Mouse (Mus musculus) layer of hippocampus, adult 9-11 months (tissue): ENCODE measurements around the gene Magea3.
"Not testable (repeated sequence)": the region's sequence is repeated elsewhere in the genome, so short reads cannot be mapped to it uniquely, and the experiment has no call there.

ENCODE experiments used
- DNase-seq: peaks from one replicate; pipeline ENCODE4 v3.0.0; 2022

Gene Magea3

DNA sequence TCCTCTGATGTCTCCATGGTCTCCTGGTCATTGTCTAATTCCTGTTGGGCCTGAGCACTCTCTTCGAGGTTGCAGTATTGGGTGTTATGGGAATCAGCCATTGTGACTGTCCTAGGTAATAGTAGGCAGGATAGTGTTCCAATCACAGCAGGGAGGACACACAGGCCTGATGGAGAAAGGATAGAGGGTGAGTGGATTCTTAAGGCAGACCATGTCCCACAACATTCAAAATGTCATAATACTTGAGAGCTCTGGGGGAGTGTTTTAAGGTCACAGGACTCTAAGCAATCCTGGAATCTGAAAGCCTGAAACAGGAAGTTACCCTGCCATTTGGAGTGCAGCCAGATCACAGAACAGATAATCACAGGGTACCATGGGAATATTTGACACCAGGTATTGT is at the start of gene Magea3:
Gene Magea3, minus strand, starts transcription at position 101 of the 400 bp plus-strand sequence.
- DNase-seq, result not testable (repeated sequence)

DNA sequence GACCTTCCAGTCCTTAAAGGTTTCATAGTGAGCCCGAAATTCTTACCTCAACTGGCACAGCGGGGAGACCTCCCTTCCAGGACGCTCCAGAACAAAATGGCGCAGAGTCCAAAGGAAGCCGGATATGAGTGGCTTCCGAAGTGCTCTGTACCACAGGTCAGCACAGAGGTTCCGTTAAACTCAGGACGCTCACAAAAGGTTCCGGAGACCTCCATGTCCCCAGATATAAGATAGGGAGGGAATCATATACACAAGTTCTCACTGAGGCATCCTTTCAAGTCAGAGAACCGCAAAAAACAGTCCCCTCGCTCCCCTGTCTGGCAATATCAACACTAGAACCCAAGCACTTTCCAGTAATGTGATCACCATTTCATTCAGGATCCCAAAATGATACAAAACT is 46.4 kb upstream of the Magea3 start, which contains the start of gene Magea8:
Gene Magea8, minus strand, starts transcription at position 101 of the 400 bp plus-strand sequence.
- DNase-seq, result not testable (repeated sequence)

DNA sequence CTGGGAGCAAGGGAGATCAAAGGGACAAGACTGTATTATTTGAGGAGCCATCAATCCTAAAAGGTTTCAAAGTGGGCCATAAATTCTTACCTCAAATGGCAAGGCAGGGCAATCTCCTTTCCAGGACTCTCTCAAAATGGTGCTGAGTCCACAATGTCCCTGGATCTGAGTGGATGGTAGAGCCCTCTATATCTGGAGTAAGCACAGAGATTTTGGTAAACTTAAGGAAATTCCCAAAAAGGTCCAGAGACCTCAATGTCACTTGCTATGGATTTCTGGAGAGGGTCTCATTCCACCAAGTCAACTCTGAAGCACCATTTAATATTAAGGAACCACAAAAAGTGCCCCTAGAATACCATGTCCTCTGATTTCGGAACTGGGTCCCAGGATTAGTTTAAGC is 13.4 kb downstream of the Magea3 start, which contains the start of gene Magea6:
Gene Magea6, minus strand, starts transcription at position 101 of the 400 bp plus-strand sequence.
- DNase-seq, result not testable (repeated sequence)
